Mouse (Mus musculus) MEL (cell line): ENCODE results near the gene Bhlhe41. TPM values are rescaled to one million over a fixed set of nuclear protein-coding genes. Genes with fewer than 3 reads are reported as not detected.

Experiments used
- DNase-seq: peaks from one replicate; pipeline ENCODE4 v3.0.0; 2011; ENCODE audit warnings: low read depth, low spot score
- H3K27ac ChIP-seq: 2 replicates; pipeline ENCODE4 v1.5.1; 2012; ENCODE audit warnings: low read depth, mild to moderate bottlenecking, control low read depth, low read length, moderate library complexity; ENCODE audit not compliant: control insufficient read depth
- H3K27me3 ChIP-seq, 2 experiments: fragments of 150-350 bp in 1 of 2; sonication (generic) in 1 of 2; 2 replicates each; pipeline ENCODE4 v1.6.1; 2012; ENCODE audit warnings: low read length in 2 of 2, mild to moderate bottlenecking in 2 of 2, improper control_type of control experiment in 1 of 2, moderate library complexity in 1 of 2; ENCODE audit not compliant: insufficient read depth in 2 of 2, control insufficient read depth in 1 of 2
- H3K36me3 ChIP-seq, 2 experiments: 2 replicates each; pipeline ENCODE4 v1.6.1; 2012 to 2014; ENCODE audit warnings: low read length in 2 of 2, improper control_type of control experiment in 1 of 2, inconsistent platforms in 1 of 2, mild to moderate bottlenecking in 1 of 2; ENCODE audit not compliant: insufficient read depth in 2 of 2, control insufficient read depth in 1 of 2
- H3K4me1 ChIP-seq, 2 experiments: fragments of 150-350 bp in 1 of 2; sonication (generic) in 1 of 2; 2 replicates each; pipeline ENCODE4 v1.6.1; 2012; ENCODE audit warnings: low read length in 2 of 2, improper control_type of control experiment in 1 of 2, mild to moderate bottlenecking in 1 of 2; ENCODE audit not compliant: insufficient read depth in 2 of 2, control insufficient read depth in 1 of 2
- H3K4me3 ChIP-seq, 2 experiments: fragments of 150-350 bp in 1 of 2; sonication (generic) in 1 of 2; 2 replicates each; pipeline ENCODE4 v1.5.1; 2012; ENCODE audit warnings: low read depth in 2 of 2, low read length in 2 of 2, mild to moderate bottlenecking in 2 of 2, moderate library complexity in 2 of 2, control low read depth in 1 of 2, improper control_type of control experiment in 1 of 2; ENCODE audit not compliant: control insufficient read depth in 1 of 2, insufficient read depth in 1 of 2
- H3K79me2 ChIP-seq: 2 replicates; pipeline ENCODE4 v1.6.1; 2012; ENCODE audit warnings: mild to moderate bottlenecking, low read length, moderate library complexity; ENCODE audit not compliant: control insufficient read depth, poor library complexity, insufficient read depth
- H3K9ac ChIP-seq: 2 replicates; pipeline ENCODE4 v1.6.1; 2012; ENCODE audit warnings: low read depth, mild to moderate bottlenecking, control low read depth, low read length, moderate library complexity; ENCODE audit not compliant: control insufficient read depth, poor library complexity, severe bottlenecking
- H3K9me3 ChIP-seq: fragments of 150-350 bp; sonication (generic); replicated peaks from 2 replicates; pipeline ENCODE4 v1.6.1; 2012; ENCODE audit warnings: mild to moderate bottlenecking, low read length, improper control_type of control experiment, moderate library complexity; ENCODE audit not compliant: insufficient read depth
- CHD1 ChIP-seq: IDR thresholded peaks from 2 replicates; pipeline ENCODE4 v1.6.1; 2012; ENCODE audit warnings: low read depth, mild to moderate bottlenecking, inconsistent platforms, low read length, improper control_type of control experiment
- CHD2 ChIP-seq: IDR thresholded peaks from 2 replicates; pipeline ENCODE4 v1.6.1; 2011; ENCODE audit warnings: low read length, improper control_type of control experiment
- CTCF ChIP-seq, 3 experiments: IDR thresholded peaks in 2 of 3; conservative IDR thresholded peaks in 1 of 3; 2 replicates each; pipeline ENCODE4 v1.5.1; 2011 to 2012; ENCODE audit warnings: low read length in 3 of 3, low read depth in 2 of 3, mild to moderate bottlenecking in 2 of 3, improper control_type of control experiment in 1 of 3, inconsistent platforms in 1 of 3, mixed read lengths in 1 of 3, moderate library complexity in 1 of 3; ENCODE audit not compliant: control insufficient read depth in 1 of 3, insufficient read depth in 1 of 3, poor library complexity in 1 of 3, severe bottlenecking in 1 of 3
- ELF1 ChIP-seq: IDR thresholded peaks from 2 replicates; pipeline ENCODE4 v1.6.1; 2014; ENCODE audit warnings: low read depth, mild to moderate bottlenecking, inconsistent platforms, low read length, improper control_type of control experiment, moderate library complexity
- ETS1 ChIP-seq: IDR thresholded peaks from 2 replicates; pipeline ENCODE4 v1.6.1; 2012; ENCODE audit warnings: low read depth, mild to moderate bottlenecking, inconsistent platforms, low read length, improper control_type of control experiment, moderate library complexity
- GABPA ChIP-seq: IDR thresholded peaks from 2 replicates; pipeline ENCODE4 v1.6.1; 2012; ENCODE audit warnings: low read depth, mild to moderate bottlenecking, inconsistent platforms, low read length, improper control_type of control experiment, moderate library complexity
- GATA1 ChIP-seq: IDR thresholded peaks from 2 replicates; pipeline ENCODE4 v1.6.1; 2011; ENCODE audit warnings: low read depth, low read length, improper control_type of control experiment
- KAT2A ChIP-seq: conservative IDR thresholded peaks from 2 replicates; pipeline ENCODE4 v1.6.1; 2012; ENCODE audit warnings: low read depth, low read length, improper control_type of control experiment, inconsistent platforms
- MAX ChIP-seq: IDR thresholded peaks from 2 replicates; pipeline ENCODE4 v1.6.1; 2011; ENCODE audit warnings: low read length, improper control_type of control experiment
- MEF2A ChIP-seq: IDR thresholded peaks from 2 replicates; pipeline ENCODE4 v1.6.1; 2014; ENCODE audit warnings: low read depth, mild to moderate bottlenecking, inconsistent platforms, low read length, improper control_type of control experiment; ENCODE audit not compliant: poor library complexity, insufficient replicate concordance, severe bottlenecking; ENCODE audit errors: extremely low read depth
- MXI1 ChIP-seq: IDR thresholded peaks from 2 replicates; pipeline ENCODE4 v1.6.1; 2011; ENCODE audit warnings: mild to moderate bottlenecking, low read depth, low read length, improper control_type of control experiment
- MYB ChIP-seq: IDR thresholded peaks from 2 replicates; pipeline ENCODE4 v1.6.1; 2011; ENCODE audit warnings: mild to moderate bottlenecking, low read depth, low read length, improper control_type of control experiment
- MYC ChIP-seq: IDR thresholded peaks from 2 replicates; pipeline ENCODE4 v1.6.1; 2011; ENCODE audit warnings: low read depth, mild to moderate bottlenecking, low read length, improper control_type of control experiment, moderate library complexity
- NELFE ChIP-seq: IDR thresholded peaks from 2 replicates; pipeline ENCODE4 v1.6.1; 2011; ENCODE audit warnings: low read depth, low read length, improper control_type of control experiment
- NRF1 ChIP-seq: IDR thresholded peaks from 2 replicates; pipeline ENCODE4 v1.6.1; 2014; ENCODE audit warnings: low read depth, mild to moderate bottlenecking, inconsistent platforms, low read length, improper control_type of control experiment, moderate library complexity; ENCODE audit not compliant: poor library complexity, insufficient read depth, severe bottlenecking
- POLR2A ChIP-seq, 2 experiments: IDR thresholded peaks; 2 replicates each; pipeline ENCODE4 v1.6.1; 2011 to 2012; ENCODE audit warnings: low read length in 2 of 2, mild to moderate bottlenecking in 2 of 2, control low read depth in 1 of 2, improper control_type of control experiment in 1 of 2, low read depth in 1 of 2, moderate library complexity in 1 of 2; ENCODE audit not compliant: control insufficient read depth in 1 of 2, insufficient read depth in 1 of 2, poor library complexity in 1 of 2
- POLR2AphosphoS5 ChIP-seq: IDR thresholded peaks from 2 replicates; pipeline ENCODE4 v1.6.1; 2012; ENCODE audit warnings: low read depth, borderline replicate concordance, mild to moderate bottlenecking, inconsistent platforms, low read length, moderate library complexity, mixed read lengths
- RAD21 ChIP-seq: IDR thresholded peaks from 2 replicates; pipeline ENCODE4 v1.6.1; 2011; ENCODE audit warnings: mild to moderate bottlenecking, low read depth, low read length, improper control_type of control experiment
- RCOR1 ChIP-seq: IDR thresholded peaks from 2 replicates; pipeline ENCODE4 v1.6.1; 2012; ENCODE audit warnings: low read depth, mild to moderate bottlenecking, inconsistent platforms, low read length, improper control_type of control experiment
- TAL1 ChIP-seq: IDR thresholded peaks from 2 replicates; pipeline ENCODE4 v1.6.1; 2012; ENCODE audit warnings: mild to moderate bottlenecking, inconsistent platforms, low read length, moderate library complexity, mixed read lengths
- UBTF ChIP-seq: IDR thresholded peaks from 2 replicates; pipeline ENCODE4 v1.6.1; 2012; ENCODE audit warnings: low read depth, mild to moderate bottlenecking, inconsistent platforms, low read length, improper control_type of control experiment, moderate library complexity, borderline replicate concordance; ENCODE audit not compliant: insufficient read depth
- USF1 ChIP-seq: IDR thresholded peaks from 2 replicates; pipeline ENCODE4 v1.6.1; 2014; ENCODE audit warnings: low read depth, mild to moderate bottlenecking, inconsistent platforms, low read length, improper control_type of control experiment, moderate library complexity
- USF2 ChIP-seq, 2 experiments: IDR thresholded peaks; 2 replicates each; pipeline ENCODE4 v1.6.1; 2011 to 2012; ENCODE audit warnings: improper control_type of control experiment in 2 of 2, low read length in 2 of 2, borderline replicate concordance in 1 of 2, inconsistent platforms in 1 of 2, low read depth in 1 of 2, mild to moderate bottlenecking in 1 of 2; ENCODE audit not compliant: insufficient read depth in 1 of 2
- ZKSCAN1 ChIP-seq: IDR thresholded peaks from 2 replicates; pipeline ENCODE4 v1.6.1; 2012; ENCODE audit warnings: low read depth, mild to moderate bottlenecking, inconsistent platforms, low read length, improper control_type of control experiment, moderate library complexity
- ZMIZ1 ChIP-seq: IDR thresholded peaks from 2 replicates; pipeline ENCODE4 v1.6.1; 2012; ENCODE audit warnings: low read depth, mild to moderate bottlenecking, inconsistent platforms, low read length, improper control_type of control experiment, moderate library complexity
- ZNF384 ChIP-seq: IDR thresholded peaks from 2 replicates; pipeline ENCODE4 v1.6.1; 2012; ENCODE audit warnings: low read depth, mild to moderate bottlenecking, inconsistent platforms, low read length, improper control_type of control experiment
- polyA plus RNA-seq, 2 experiments: library from polyadenylated mRNA; stranded (reverse) in 1 of 2; unstranded in 1 of 2; fragments of >175 nt in 1 of 2; fragments of >200 nt in 1 of 2; gene quantifications; 2 replicates each; pipeline versions ENCODE4 v1.2.1 to v1.2.4; 2012; ENCODE audit warnings: low replicate concordance in 2 of 2, low read depth in 1 of 2; ENCODE audit not compliant: insufficient read length in 2 of 2, insufficient read depth in 1 of 2, missing spikeins in 1 of 2
- total RNA-seq: library from RNA; depleted of rRNA; stranded (reverse); fragments of 300-350 nt; gene quantifications from 2 replicates; pipeline ENCODE4 v1.2.3, GENCODE M21; 2012

The Bhlhe41 gene
- total and polyA plus RNA-seq, 3 experiments: not detected

DNA sequence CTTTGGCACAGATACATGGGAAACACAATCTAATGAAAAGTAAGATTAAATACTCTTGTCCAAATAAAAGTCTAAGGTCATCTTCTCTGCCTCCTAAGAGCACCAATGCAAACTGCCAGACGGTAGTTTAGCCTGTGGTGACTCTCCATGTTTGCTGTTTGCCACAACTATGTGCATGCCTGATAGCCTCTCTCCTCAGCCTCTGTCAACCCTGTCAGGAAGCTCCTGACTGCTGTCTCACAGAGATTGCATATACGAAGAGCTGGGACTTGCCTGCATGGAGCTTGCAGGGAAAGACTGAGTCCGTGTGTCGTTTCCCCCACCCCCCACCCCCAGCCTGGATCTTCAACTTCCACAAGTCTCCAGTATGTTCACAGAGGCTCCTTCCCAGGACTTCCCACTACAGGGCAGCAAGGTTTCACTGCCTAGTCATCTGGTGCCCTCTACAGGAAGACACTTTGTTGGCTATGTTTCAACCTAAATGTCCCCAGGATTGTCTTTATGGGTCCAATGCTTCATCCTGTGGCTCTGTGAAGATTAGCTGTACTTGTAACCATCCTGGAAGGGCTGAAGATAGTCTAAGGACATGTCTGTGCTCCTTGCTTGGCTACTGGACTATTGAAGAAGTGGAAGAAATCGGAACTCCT lies 41.6 kb downstream of the Bhlhe41 start:
- Histone ChIP-seq H3K27me3 (no peaks in the 10 kb centered on the region), H3K4me1 (no peaks in the 10 kb centered on the region), H3K4me3 (no peak overlapping the region), H3K27ac (no peak overlapping the region), H3K9me3 (no peaks in the 10 kb centered on the region), H3K79me2 (no peaks in the 10 kb centered on the region), H3K9ac (no peak overlapping the region), H3K36me3 (no peaks in the 10 kb centered on the region)
- no peak for TF ChIP-seq USF2 (IDR thresholded peaks at IDR 0.05; ENCODE audit: borderline replicate concordance in 1 of 2, insufficient read depth in 1 of 2, low read depth in 1 of 2, low read length in 2 of 2)
- TF ChIP-seq RAD21: peak; percentile 18
- no peak for DNase-seq

DNA sequence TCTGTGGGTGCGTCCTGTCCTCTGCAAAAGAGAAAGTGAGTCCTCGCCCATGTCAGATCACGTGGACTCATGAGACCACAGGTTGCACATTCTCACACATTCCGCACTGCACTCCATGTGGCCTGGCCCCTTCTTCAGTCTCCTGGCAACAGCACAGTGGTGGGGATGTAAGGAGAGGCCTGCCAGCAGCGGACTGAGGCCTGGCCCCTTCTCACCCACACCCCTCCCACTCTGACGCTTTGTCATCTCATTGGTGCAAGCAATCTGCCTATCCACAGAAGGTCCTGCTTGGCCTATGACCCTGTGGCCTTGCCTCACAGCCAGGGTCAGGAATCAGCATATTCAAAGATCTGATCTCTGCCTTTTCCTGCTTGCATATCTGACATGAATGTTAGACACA lies 42.3 kb downstream of the Bhlhe41 start:
- H3K27ac ChIP-seq: no peak overlapping the region
- H3K4me1 ChIP-seq: no peaks in the 10 kb centered on the region
- no peaks in the 10 kb centered on the region for H3K27me3 ChIP-seq
- H3K36me3 ChIP-seq: no peaks in the 10 kb centered on the region
- DNase-seq: no peak
- TF ChIP-seq MXI1 (no peak), TAL1 (no peak), MYC (no peak), RAD21 (no peak), MYB (no peak), KAT2A (no peak), UBTF (no peak), POLR2AphosphoS5 (no peak), GATA1 (no peak), USF1 (no peak), MAX (no peak), ELF1 (no peak)
- H3K4me3 ChIP-seq: no peak overlapping the region
- H3K79me2 ChIP-seq: no peaks in the 10 kb centered on the region
- no peak overlapping the region for H3K9ac ChIP-seq
- H3K9me3 ChIP-seq: no peaks in the 10 kb centered on the region

GRCm38 (mm10) chr6:145822218-145822617 lies 43.1 kb downstream of the Bhlhe41 start:
- Histone ChIP-seq H3K9ac (no peak overlapping the region), H3K27me3 (no peaks in the 10 kb centered on the region), H3K79me2 (no peaks in the 10 kb centered on the region), H3K27ac (no peak overlapping the region), H3K9me3 (no peaks in the 10 kb centered on the region), H3K36me3 (no peaks in the 10 kb centered on the region), H3K4me1 (no peaks in the 10 kb centered on the region), H3K4me3 (no peak overlapping the region)
- DNase-seq: no peak
- TF ChIP-seq ETS1 (no peak), NRF1 (no peak), RCOR1 (no peak), USF1 (no peak), CHD1 (no peak), CHD2 (no peak), ZNF384 (no peak), CTCF (IDR thresholded peaks at IDR 0.05 in 2 of 3, conservative IDR thresholded peaks at IDR 0.05 in 1 of 3; ENCODE audit: control insufficient read depth in 1 of 3, insufficient read depth in 1 of 3, low read depth in 2 of 3, low read length in 3 of 3, poor library complexity in 1 of 3, severe bottlenecking in 1 of 3) (no peak), GABPA (no peak), ELF1 (no peak), TAL1 (no peak), NELFE (no peak), ZMIZ1 (no peak), POLR2A (IDR thresholded peaks at IDR 0.05; ENCODE audit: control insufficient read depth in 1 of 2, insufficient read depth in 1 of 2, low read depth in 1 of 2, low read length in 2 of 2, poor library complexity in 1 of 2) (no peak), ZKSCAN1 (no peak), MEF2A (no peak)
